Mouse (Mus musculus) E14TG2a.4 (cell line): Measurements from ENCODE around the gene Tchp.

Source experiments
- H3K27me3 ChIP-seq: 2 replicates; pipeline ENCODE4 v1.6.1; 2014; ENCODE audit warnings: low read length, control low read depth; ENCODE audit not compliant: insufficient read depth
- H3K36me3 ChIP-seq: 2 replicates; pipeline ENCODE4 v1.6.1; 2014; ENCODE audit warnings: low read length, control low read depth; ENCODE audit not compliant: insufficient read depth
- H3K4me1 ChIP-seq: replicated peaks from 2 replicates; pipeline ENCODE4 v1.6.1; 2014; ENCODE audit warnings: low read depth, low read length, control low read depth
- H3K4me3 ChIP-seq: replicated peaks from 2 replicates; pipeline ENCODE4 v1.5.1; 2014; ENCODE audit warnings: mild to moderate bottlenecking, low read length
- H3K9me3 ChIP-seq: 2 replicates; pipeline ENCODE4 v1.6.1; 2014; ENCODE audit warnings: low read length, control low read depth
- CTCF ChIP-seq: conservative IDR thresholded peaks from 2 replicates; pipeline ENCODE4 v1.5.1; 2014; ENCODE audit warnings: low read length
- NANOG ChIP-seq: IDR thresholded peaks from 2 replicates; pipeline ENCODE4 v1.6.1; 2014; ENCODE audit warnings: borderline replicate concordance, low read length, mixed read lengths
- POU5F1 ChIP-seq: IDR thresholded peaks from 2 replicates; pipeline ENCODE4 v1.6.1; 2014; ENCODE audit warnings: low read length, borderline replicate concordance

Tchp gene

DNA sequence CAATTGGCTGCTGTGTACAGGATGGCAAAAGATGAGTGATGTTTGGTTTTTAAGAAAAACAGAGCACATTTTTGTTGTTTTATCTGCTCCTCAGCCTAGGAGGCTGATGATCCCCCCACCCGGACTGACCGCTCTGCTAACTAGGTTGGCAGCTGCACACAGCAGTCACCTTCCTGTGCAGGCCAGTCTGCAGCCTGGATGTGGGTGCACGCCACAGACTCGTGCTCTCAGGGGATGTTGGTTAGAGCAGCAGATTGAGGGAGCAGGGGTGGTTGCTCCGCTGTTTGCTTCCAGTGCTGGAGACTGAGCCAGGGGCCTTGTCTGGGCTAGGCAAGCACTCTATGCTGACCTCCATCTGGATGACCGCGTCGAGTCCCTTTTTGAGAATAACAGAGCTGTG is 62.2 kb downstream of the Tchp start:
- Histone ChIP-seq H3K36me3 (peaks cover 18% of the 10 kb centered on the region), H3K4me3 (peak overlapping the region; percentile 27; the same call in 1 of the 2 replicates), H3K4me1 (peaks cover 74% of the 10 kb centered on the region), H3K9me3 (no peaks in the 10 kb centered on the region), H3K27me3 (no peaks in the 10 kb centered on the region; the same call in 1 of the 2 replicates)
- no peak for TF ChIP-seq NANOG
- no peak for TF ChIP-seq POU5F1
- TF ChIP-seq CTCF: no peak

DNA sequence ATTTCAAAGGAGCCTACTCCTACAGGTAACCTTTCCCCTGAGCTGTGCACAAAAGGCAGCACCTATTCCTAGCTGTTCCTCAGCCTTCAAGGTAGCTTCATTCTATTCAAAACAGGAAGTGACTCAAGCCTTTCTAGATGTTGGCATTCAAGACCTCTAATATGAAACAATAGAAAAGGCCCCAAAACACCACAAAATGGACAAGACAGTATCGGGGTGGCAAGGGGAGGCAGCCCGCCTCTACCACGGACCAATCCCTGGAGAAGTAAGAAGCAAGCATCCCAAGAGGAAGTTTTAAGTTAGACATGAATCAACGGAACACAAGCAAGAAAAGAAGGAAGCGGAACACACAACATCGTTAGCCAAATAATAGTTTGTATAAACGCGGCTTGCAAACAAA is 64.2 kb downstream of the Tchp start:
- Histone ChIP-seq H3K36me3 (0 out of 2 replicates have a peak, but pooled peaks cover under 1% of the 10 kb centered on the region), H3K4me1 (peaks cover 72% of the 10 kb centered on the region), H3K9me3 (no peaks in the 10 kb centered on the region), H3K27me3 (peaks cover 8% of the 10 kb centered on the region), H3K4me3 (0 out of 2 replicates have a peak overlapping the region, but pooled peaks have one; percentile 5)
- no peak for TF ChIP-seq NANOG
- no peak for TF ChIP-seq CTCF
- no peak for TF ChIP-seq POU5F1
